Mouse (Mus musculus) ES-E14 (cell line): ENCODE measurements at regions not wholly inside any gene's neighbourhood (a gene's known extent, or its start where the extent isn't known, plus 50 kb on each side); places are given as distances from the start of the nearest gene placed in this dataset.

Experiments used
- MAFK ChIP-seq: IDR thresholded peaks from 2 replicates; pipeline ENCODE4 v1.6.1; 2014; ENCODE audit warnings: mild to moderate bottlenecking, low read depth, low read length, inconsistent platforms; ENCODE audit not compliant: insufficient read depth
- ZC3H11A ChIP-seq: IDR thresholded peaks from 2 replicates; pipeline ENCODE4 v1.6.1; 2012; ENCODE audit warnings: low read depth, mild to moderate bottlenecking, inconsistent platforms, low read length, borderline replicate concordance

DNA sequence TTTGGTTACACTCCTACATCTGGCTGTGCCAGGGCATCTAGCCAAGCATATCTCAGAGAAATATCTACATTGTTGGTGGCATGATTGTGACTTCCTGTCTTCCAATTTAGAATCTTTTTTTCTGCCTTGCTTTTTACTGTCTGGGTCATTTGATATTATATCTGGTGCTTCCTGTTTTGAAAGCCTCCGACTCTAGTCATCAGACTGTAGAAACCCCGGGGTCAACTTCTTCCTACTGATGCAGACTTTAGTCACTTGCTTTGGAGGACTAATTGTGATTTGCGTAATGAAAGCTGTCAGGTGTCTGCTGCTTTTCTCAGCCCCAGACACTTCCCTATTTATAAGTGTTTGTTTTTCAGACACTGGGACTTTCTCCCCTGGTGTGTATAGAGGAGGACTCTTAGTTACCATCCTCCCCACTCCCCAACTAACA lies 113.0 kb upstream of the Cxcr4 start:
- TF ChIP-seq ZC3H11A: no peak
- no peak for TF ChIP-seq MAFK
